Mouse (Mus musculus) gastrocnemius, postnatal 36 days (tissue): ENCODE results near the gene Elf4. TPM values are rescaled to one million over a fixed set of nuclear protein-coding genes. Genes with fewer than 3 reads are reported as not detected.

ENCODE experiments used
- DNase-seq, 2 experiments: peaks; one replicate each; pipeline ENCODE4 v3.0.0; 2022
- intact Hi-C: fragments of 180-260 bp; cut with DNase I; formaldehyde crosslinking; loops from one replicate; pipeline ENCODE4 v1.15.1; 2025
- total RNA-seq, 2 experiments: library from RNA; stranded (reverse); gene quantifications; 2 replicates each; pipeline ENCODE4 v1.2.3; 2021

Gene Elf4
- total RNA-seq, 2 experiments from 2014 or later: 1.9 to 2.0 TPM

DNA sequence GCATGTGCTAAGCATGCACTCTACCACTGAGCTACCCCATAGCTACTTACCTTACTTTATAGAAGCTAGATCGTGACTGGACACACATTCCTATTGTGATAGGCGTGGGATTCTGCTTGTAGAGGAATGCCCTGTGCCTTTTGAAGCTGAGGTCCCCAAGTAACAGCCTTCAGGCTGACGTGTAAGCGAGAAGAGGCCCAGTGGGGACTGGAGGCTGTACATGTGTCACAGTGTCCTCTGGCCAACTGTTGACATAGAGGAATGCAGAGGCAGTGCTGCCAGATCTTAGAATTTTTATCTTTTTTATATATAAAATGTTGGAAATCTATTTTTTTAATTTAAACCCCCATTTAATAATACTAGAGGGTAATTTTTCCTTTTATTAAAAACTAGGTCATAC lies 62.9 kb downstream of the Elf4 start:
- intact Hi-C loops: loop anchor here (5.0 kb wide), 1 partner anchor 128 kb away; no protein-coding TSS in a partner anchor
- no peak for DNase-seq

- DNase-seq: no peak
- intact Hi-C loops: no loop called here
These were observed 73.6 kb downstream of the Elf4 start for GRCm38 (mm10) chrX:48389380-48389779.

GRCm38 (mm10) chrX:48385927-48386326 lies 77.0 kb downstream of the Elf4 start:
- no peak for DNase-seq
- intact Hi-C loops: no loop called here

- DNase-seq: peak; percentile 24 to 39
- intact Hi-C loops: loop anchor here (5.0 kb wide), 1 partner anchor 101 kb away; no protein-coding TSS in a partner anchor
These were observed 79.3 kb downstream of the Elf4 start for GRCm38 (mm10) chrX:48383643-48384042.

- DNase-seq: no peak
- intact Hi-C loops: no loop called here
These were observed 95.1 kb downstream of the Elf4 start for GRCm38 (mm10) chrX:48367841-48368240.

- DNase-seq: no peak
- intact Hi-C loops: no loop called here
These were observed 96.9 kb downstream of the Elf4 start for GRCm38 (mm10) chrX:48365836-48366577.

Other genes with a start within 250 kb of the Elf4 start
- 10 to 100 TPM in 1 of 2 experiments, 1 to 10 TPM in 1; 9.3 to 15.3 TPM for gene Utp14a, start 206.3 kb downstream of the Elf4 start, total RNA-seq
- gene Bcorl1, start 121.8 kb downstream of the Elf4 start, total RNA-seq: 1 to 10 TPM; 6.8 to 7.2 TPM
- 10 to 100 TPM; 39.0 to 44.7 TPM for gene Aifm1, start 50.4 kb upstream of the Elf4 start, total RNA-seq
- not detected for gene Rab33a, start 56.2 kb upstream of the Elf4 start, total RNA-seq
- gene Zfp280c, start 131.4 kb upstream of the Elf4 start, total RNA-seq: 1 to 10 TPM; 4.2 to 5.1 TPM
- gene Slc25a14, start 160.3 kb upstream of the Elf4 start, total RNA-seq: 1 to 10 TPM in 1 of 2 experiments, under 1 TPM in 1; 0.99 to 1.4 TPM
- not detected for gene Gpr119, start 211.3 kb upstream of the Elf4 start, total RNA-seq
- 1 to 10 TPM in 1 of 2 experiments, under 1 TPM in 1; 0.87 to 1.1 TPM for gene Rbmx2, start 231.9 kb upstream of the Elf4 start, total RNA-seq